Mouse (Mus musculus): ENCODE data around the gene Efs. TPM values are rescaled to one million over a fixed set of nuclear protein-coding genes. Genes with fewer than 3 reads are reported as not detected.
"Not testable (repeated sequence)": the region's sequence is repeated elsewhere in the genome, so short reads cannot be mapped to it uniquely, and the experiment has no call there.

Gene Efs
- polyA plus RNA-seq, 1 experiment: 0.16 TPM

GRCm38 (mm10) chr14:54955481-54955880 lies 29.6 kb upstream of the Efs start:
- Histone ChIP-seq H3K36me3 (ENCODE audit: control insufficient read depth, insufficient read depth) (no peaks in the 10 kb centered on the region), H3ac (ENCODE audit: control insufficient read depth, insufficient read length, low read depth) (no peak overlapping the region), H3K79me2 (ENCODE audit: control insufficient read depth, insufficient read depth) (no peaks in the 10 kb centered on the region), H3K4me3 (ENCODE audit: insufficient read depth, poor library complexity, severe bottlenecking) (no peak overlapping the region), H3K79me3 (ENCODE audit: low read depth) (no peaks in the 10 kb centered on the region), H3K27me3 (ENCODE audit: control insufficient read depth, insufficient read depth, insufficient read length) (peaks cover 41% of the 10 kb centered on the region)
- TF ChIP-seq CTCF (IDR thresholded peaks at IDR 0.05; ENCODE audit: control insufficient read depth, insufficient read depth, insufficient read length) (no peak), MYOD1 (IDR thresholded peaks at IDR 0.05; ENCODE audit: control insufficient read depth, insufficient read length, low read depth) (no peak), MYOG (IDR thresholded peaks at IDR 0.05; ENCODE audit: control insufficient read depth, extremely low read depth, insufficient read length) (no peak), USF1 (IDR thresholded peaks at IDR 0.05; ENCODE audit: low read depth) (no peak)

GRCm38 (mm10) chr14:54954474-54954873 lies 28.5 kb upstream of the Efs start:
- H3K36me3 ChIP-seq (ENCODE audit: control insufficient read depth, insufficient read depth): no peaks in the 10 kb centered on the region
- no peak overlapping the region for H3ac ChIP-seq (ENCODE audit: control insufficient read depth, insufficient read length, low read depth)
- H3K4me3 ChIP-seq (ENCODE audit: insufficient read depth, poor library complexity, severe bottlenecking): no peak overlapping the region
- no peaks in the 10 kb centered on the region for H3K79me3 ChIP-seq (ENCODE audit: low read depth)
- no peaks in the 10 kb centered on the region for H3K79me2 ChIP-seq (ENCODE audit: control insufficient read depth, insufficient read depth)
- TF ChIP-seq USF1 (IDR thresholded peaks at IDR 0.05; ENCODE audit: low read depth) (no peak), FOSL1 (IDR thresholded peaks at IDR 0.05; ENCODE audit: insufficient read depth, low read length, poor library complexity, severe bottlenecking) (no peak), MYOD1 (IDR thresholded peaks at IDR 0.05; ENCODE audit: control insufficient read depth, insufficient read length, low read depth) (no peak), MYOG (IDR thresholded peaks at IDR 0.05; ENCODE audit: control insufficient read depth, extremely low read depth, insufficient read length) (no peak), CTCF (IDR thresholded peaks at IDR 0.05; ENCODE audit: control insufficient read depth, insufficient read depth, insufficient read length) (no peak), CEBPB (IDR thresholded peaks at IDR 0.05; ENCODE audit: low read depth) (no peak), MAX (IDR thresholded peaks at IDR 0.05) (no peak)
- H3K27me3 ChIP-seq (ENCODE audit: control insufficient read depth, insufficient read depth, insufficient read length): peaks cover 40% of the 10 kb centered on the region

GRCm38 (mm10) chr14:54953664-54954206 lies 27.8 kb upstream of the Efs start:
- H3ac ChIP-seq (ENCODE audit: control insufficient read depth, insufficient read length, low read depth): no peak overlapping the region
- H3K4me3 ChIP-seq (ENCODE audit: insufficient read depth, poor library complexity, severe bottlenecking): no peak overlapping the region
- no peaks in the 10 kb centered on the region for H3K36me3 ChIP-seq (ENCODE audit: control insufficient read depth, insufficient read depth)
- H3K79me3 ChIP-seq (ENCODE audit: low read depth): no peaks in the 10 kb centered on the region
- TF ChIP-seq FOSL1 (IDR thresholded peaks at IDR 0.05; ENCODE audit: insufficient read depth, low read length, poor library complexity, severe bottlenecking): no peak
- no peak for TF ChIP-seq MAX (IDR thresholded peaks at IDR 0.05)
- H3K27me3 ChIP-seq (ENCODE audit: control insufficient read depth, insufficient read depth, insufficient read length): peaks cover 43% of the 10 kb centered on the region
- no peaks in the 10 kb centered on the region for H3K79me2 ChIP-seq (ENCODE audit: control insufficient read depth, insufficient read depth)

- Histone ChIP-seq H3K79me3 (ENCODE audit: low read depth) (no peaks in the 10 kb centered on the region), H3K4me3 (ENCODE audit: insufficient read depth, poor library complexity, severe bottlenecking) (no peak overlapping the region), H3K36me3 (ENCODE audit: control insufficient read depth, insufficient read depth) (no peaks in the 10 kb centered on the region), H3ac (ENCODE audit: control insufficient read depth, insufficient read length, low read depth) (no peak overlapping the region), H3K79me2 (ENCODE audit: control insufficient read depth, insufficient read depth) (no peaks in the 10 kb centered on the region), H3K27me3 (ENCODE audit: control insufficient read depth, insufficient read depth, insufficient read length) (peaks cover 40% of the 10 kb centered on the region)
- TF ChIP-seq MYOD1 (IDR thresholded peaks at IDR 0.05; ENCODE audit: control insufficient read depth, insufficient read length, low read depth) (no peak), CTCF (IDR thresholded peaks at IDR 0.05; ENCODE audit: control insufficient read depth, insufficient read depth, insufficient read length) (no peak), CEBPB (IDR thresholded peaks at IDR 0.05; ENCODE audit: low read depth) (no peak), USF1 (IDR thresholded peaks at IDR 0.05; ENCODE audit: low read depth) (no peak), MAX (IDR thresholded peaks at IDR 0.05) (no peak), MYOG (IDR thresholded peaks at IDR 0.05; ENCODE audit: control insufficient read depth, extremely low read depth, insufficient read length) (no peak), FOSL1 (IDR thresholded peaks at IDR 0.05; ENCODE audit: insufficient read depth, low read length, poor library complexity, severe bottlenecking) (no peak)
Observed at GRCm38 (mm10) chr14:54951587-54951986, 25.7 kb upstream of the Efs start.

- H3K4me3 ChIP-seq (ENCODE audit: insufficient read depth, poor library complexity, severe bottlenecking): no peak overlapping the region
- TF ChIP-seq FOSL1 (IDR thresholded peaks at IDR 0.05; ENCODE audit: insufficient read depth, low read length, poor library complexity, severe bottlenecking) (no peak), USF1 (IDR thresholded peaks at IDR 0.05; ENCODE audit: low read depth) (no peak), CTCF (IDR thresholded peaks at IDR 0.05; ENCODE audit: control insufficient read depth, insufficient read depth, insufficient read length) (no peak)
Observed at GRCm38 (mm10) chr14:54950493-54950892, 24.6 kb upstream of the Efs start.

GRCm38 (mm10) chr14:54948781-54949180 lies 22.9 kb upstream of the Efs start:
- TF ChIP-seq CEBPB (IDR thresholded peaks at IDR 0.05; ENCODE audit: low read depth) (no peak), MYOD1 (IDR thresholded peaks at IDR 0.05; ENCODE audit: control insufficient read depth, insufficient read length, low read depth) (no peak), USF1 (IDR thresholded peaks at IDR 0.05; ENCODE audit: low read depth) (no peak), MAX (IDR thresholded peaks at IDR 0.05) (no peak), MYOG (IDR thresholded peaks at IDR 0.05; ENCODE audit: control insufficient read depth, extremely low read depth, insufficient read length) (no peak), FOSL1 (IDR thresholded peaks at IDR 0.05; ENCODE audit: insufficient read depth, low read length, poor library complexity, severe bottlenecking) (no peak), CTCF (IDR thresholded peaks at IDR 0.05; ENCODE audit: control insufficient read depth, insufficient read depth, insufficient read length) (no peak)
- H3K4me3 ChIP-seq (ENCODE audit: insufficient read depth, poor library complexity, severe bottlenecking): no peak overlapping the region
- H3K36me3 ChIP-seq (ENCODE audit: control insufficient read depth, insufficient read depth): no peaks in the 10 kb centered on the region
- no peak overlapping the region for H3ac ChIP-seq (ENCODE audit: control insufficient read depth, insufficient read length, low read depth)
- no peaks in the 10 kb centered on the region for H3K79me2 ChIP-seq (ENCODE audit: control insufficient read depth, insufficient read depth)
- H3K79me3 ChIP-seq (ENCODE audit: low read depth): no peaks in the 10 kb centered on the region
- H3K27me3 ChIP-seq (ENCODE audit: control insufficient read depth, insufficient read depth, insufficient read length): peaks cover 34% of the 10 kb centered on the region

More at GRCm38 (mm10) chr14:54950493-54950892, 24.6 kb upstream of the Efs start:
- Histone ChIP-seq H3K36me3 (ENCODE audit: control insufficient read depth, insufficient read depth) (no peaks in the 10 kb centered on the region), H3K79me2 (ENCODE audit: control insufficient read depth, insufficient read depth) (no peaks in the 10 kb centered on the region), H3ac (ENCODE audit: control insufficient read depth, insufficient read length, low read depth) (no peak overlapping the region), H3K27me3 (ENCODE audit: control insufficient read depth, insufficient read depth, insufficient read length) (peaks cover 38% of the 10 kb centered on the region), H3K79me3 (ENCODE audit: low read depth) (no peaks in the 10 kb centered on the region)

GRCm38 (mm10) chr14:54947008-54947407 lies 21.1 kb upstream of the Efs start:
- H3K4me3 ChIP-seq (ENCODE audit: insufficient read depth, poor library complexity, severe bottlenecking); H3K79me2 ChIP-seq (ENCODE audit: control insufficient read depth, insufficient read depth); H3K36me3 ChIP-seq (ENCODE audit: control insufficient read depth, insufficient read depth); H3ac ChIP-seq (ENCODE audit: control insufficient read depth, insufficient read length, low read depth); H3K79me3 ChIP-seq (ENCODE audit: low read depth): not testable (repeated sequence)
- H3K27me3 ChIP-seq (ENCODE audit: control insufficient read depth, insufficient read depth, insufficient read length): peaks cover 26% of the 10 kb centered on the region

Measured in C2C12 (cell line).